Mouse (Mus musculus): ENCODE results near the gene Bzw1. TPM values are rescaled to one million over a fixed set of nuclear protein-coding genes. Genes with fewer than 3 reads are reported as not detected.
A peak's percentile ranks its signal among the peaks of the same experiment; 100 is the strongest.

Bzw1 gene
- polyA plus RNA-seq, 2 experiments, result 38.3 to 153 TPM

DNA sequence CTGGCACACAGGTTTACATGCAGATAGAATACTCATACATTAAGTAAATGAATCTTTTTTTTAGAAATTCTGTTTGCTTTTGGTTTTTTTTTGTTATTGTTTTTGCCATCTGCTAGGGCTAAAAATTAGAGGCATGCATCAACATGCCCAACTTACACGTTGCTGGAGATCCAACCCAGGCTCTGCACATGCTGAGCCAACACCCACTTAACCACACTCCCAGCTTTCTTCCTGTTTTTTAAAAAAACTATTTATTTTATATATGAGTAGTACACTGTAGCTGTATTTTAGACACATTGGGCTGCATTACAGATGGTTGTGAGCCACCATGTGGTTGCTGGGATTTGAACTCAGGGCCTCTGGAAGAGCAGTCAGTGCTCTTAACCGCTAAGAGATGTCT is 23.4 kb downstream of the Bzw1 start:
- no peaks in the 10 kb centered on the region for H3K9me3 ChIP-seq (ENCODE audit: control insufficient read depth, low read length)
- no peaks in the 10 kb centered on the region for H3K27me3 ChIP-seq (ENCODE audit: control insufficient read depth, insufficient read depth, low read length)
- no peak overlapping the region for H3K4me3 ChIP-seq (ENCODE audit: insufficient read depth in 1 of 2, low read depth in 2 of 2, low read length in 2 of 2)
- ATAC-seq (ENCODE audit: insufficient read depth) (no peak), DNase-seq (ENCODE audit: low read depth in 3 of 3, low spot score in 3 of 3) (no peak)
- H3K4me1 ChIP-seq (replicated peaks; ENCODE audit: control insufficient read depth in 2 of 2, insufficient read depth in 2 of 2, low read length in 1 of 2), result peaks cover 0 to 2% of the 10 kb centered on the region in 2 experiments; a peak in 1 of 4 replicates
- H3K27ac ChIP-seq, result no peak overlapping the region
- H3K36me3 ChIP-seq (replicated peaks; ENCODE audit: control insufficient read depth, insufficient read depth, low read depth), result peaks cover 91% of the 10 kb centered on the region
- H3K4me2 ChIP-seq (ENCODE audit: low read depth), result no peak overlapping the region
- 64% methylated on average over 2 of the region's 2 CpGs for WGBS (ENCODE audit: insufficient replicate concordance)
- no peak overlapping the region for H3K9ac ChIP-seq (replicated peaks)
- TF ChIP-seq EP300 (IDR thresholded peaks at IDR 0.05; ENCODE audit: low read depth), result no peak
- no peak for TF ChIP-seq CTCF (IDR thresholded peaks at IDR 0.05; ENCODE audit: low read depth)

- Histone ChIP-seq H3K9me3 (ENCODE audit: control insufficient read depth, low read length) (no peaks in the 10 kb centered on the region), H3K4me3 (ENCODE audit: insufficient read depth in 1 of 2, low read depth in 2 of 2, low read length in 2 of 2) (no peak overlapping the region), H3K9ac (replicated peaks) (no peak overlapping the region), H3K4me2 (ENCODE audit: low read depth) (no peak overlapping the region), H3K4me1 (replicated peaks; ENCODE audit: control insufficient read depth in 2 of 2, insufficient read depth in 2 of 2, low read length in 1 of 2) (peaks cover 5 to 8% of the 10 kb centered on the region in 2 experiments; a peak in 3 of 4 replicates), H3K36me3 (replicated peaks; ENCODE audit: control insufficient read depth, insufficient read depth, low read depth) (peaks cover 67% of the 10 kb centered on the region), H3K27ac (no peak overlapping the region), H3K27me3 (ENCODE audit: control insufficient read depth, insufficient read depth, low read length) (no peaks in the 10 kb centered on the region)
- WGBS (ENCODE audit: insufficient replicate concordance), result 79% methylated on average over 10 of the region's 10 CpGs
- DNase-seq (ENCODE audit: low read depth in 3 of 3, low spot score in 3 of 3) (no peak), ATAC-seq (ENCODE audit: insufficient read depth) (no peak)
- no peak for TF ChIP-seq CTCF (IDR thresholded peaks at IDR 0.05; ENCODE audit: low read depth)
Observed at GRCm38 (mm10) chr1:58420032-58420431, 27.3 kb downstream of the Bzw1 start.

DNA sequence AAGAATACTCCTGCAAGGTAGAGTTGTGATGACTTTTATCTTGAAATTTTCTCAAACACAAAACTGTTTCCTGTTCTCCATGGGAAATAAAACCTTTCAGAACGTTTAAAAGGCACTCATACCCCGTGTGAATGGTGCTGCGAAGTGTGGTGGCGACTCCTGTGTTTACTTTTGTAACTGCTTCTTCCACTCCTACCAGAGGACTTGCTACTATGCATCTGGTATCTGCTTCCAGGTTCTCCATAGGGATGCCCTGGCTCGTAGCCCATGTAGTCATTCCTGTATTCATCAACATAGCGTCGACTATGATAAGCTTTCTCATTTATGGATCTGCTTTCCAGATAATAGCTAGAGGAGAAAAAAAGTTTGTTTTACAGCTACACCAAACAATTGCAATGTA is 28.3 kb downstream of the Bzw1 start:
- 67% methylated on average over 7 of the region's 7 CpGs for WGBS (ENCODE audit: insufficient replicate concordance)
- Histone ChIP-seq H3K4me3 (ENCODE audit: insufficient read depth in 1 of 2, low read depth in 2 of 2, low read length in 2 of 2) (no peak overlapping the region), H3K36me3 (replicated peaks; ENCODE audit: control insufficient read depth, insufficient read depth, low read depth) (peaks cover 58% of the 10 kb centered on the region)

GRCm38 (mm10) chr1:58422879-58423278 is 30.2 kb downstream of the Bzw1 start:
- Histone ChIP-seq H3K27ac (peak overlapping the region; percentile 98), H3K36me3 (replicated peaks; ENCODE audit: control insufficient read depth, insufficient read depth, low read depth) (peaks cover 39% of the 10 kb centered on the region), H3K27me3 (ENCODE audit: control insufficient read depth, insufficient read depth, low read length) (no peaks in the 10 kb centered on the region), H3K4me1 (replicated peaks; ENCODE audit: control insufficient read depth in 2 of 2, insufficient read depth in 2 of 2, low read length in 1 of 2) (peaks cover 5 to 10% of the 10 kb centered on the region in 2 experiments; a peak in 3 of 4 replicates), H3K9ac (replicated peaks) (peak overlapping the region; percentile 100), H3K9me3 (ENCODE audit: control insufficient read depth, low read length) (no peaks in the 10 kb centered on the region), H3K4me3 (ENCODE audit: insufficient read depth in 1 of 2, low read depth in 2 of 2, low read length in 2 of 2) (peak overlapping the region; percentile 89 to 100), H3K4me2 (ENCODE audit: low read depth) (peak overlapping the region; percentile 87)
- 2% methylated on average over 13 of the region's 13 CpGs for whole genome bisulfite sequencing (ENCODE audit: insufficient replicate concordance)
- DNase-seq (ENCODE audit: low read depth in 3 of 3, low spot score in 3 of 3) (peak; percentile 75 to 84 (median 77)), ATAC-seq (ENCODE audit: insufficient read depth) (peak; percentile 70)
- TF ChIP-seq EP300 (IDR thresholded peaks at IDR 0.05; ENCODE audit: low read depth) (no peak), CTCF (IDR thresholded peaks at IDR 0.05; ENCODE audit: low read depth) (no peak)

More for the DNA sequence above, 28.3 kb downstream of the Bzw1 start:
- Histone ChIP-seq H3K4me1 (replicated peaks; ENCODE audit: control insufficient read depth in 2 of 2, insufficient read depth in 2 of 2, low read length in 1 of 2) (peaks cover 5 to 10% of the 10 kb centered on the region in 2 experiments; a peak in 3 of 4 replicates), H3K27me3 (ENCODE audit: control insufficient read depth, insufficient read depth, low read length) (no peaks in the 10 kb centered on the region), H3K9ac (replicated peaks) (no peak overlapping the region), H3K9me3 (ENCODE audit: control insufficient read depth, low read length) (no peaks in the 10 kb centered on the region), H3K4me2 (ENCODE audit: low read depth) (peak overlapping the region; percentile 3), H3K27ac (no peak overlapping the region)
- no peak for ATAC-seq (ENCODE audit: insufficient read depth)
- no peak for DNase-seq (ENCODE audit: low read depth in 3 of 3, low spot score in 3 of 3)
- TF ChIP-seq EP300 (IDR thresholded peaks at IDR 0.05; ENCODE audit: low read depth) (no peak), CTCF (IDR thresholded peaks at IDR 0.05; ENCODE audit: low read depth) (no peak)

GRCm38 (mm10) chr1:58423371-58424248 is 30.9 kb downstream of the Bzw1 start, which contains the start of gene Clk1:
TSS of gene Clk1 (minus strand) at chr1:58424066.
- H3K4me3 ChIP-seq (ENCODE audit: insufficient read depth in 1 of 2, low read depth in 2 of 2, low read length in 2 of 2), result peak within 1 kb of the TSS; percentile 89 to 100
- H3K27ac ChIP-seq, result peak within 1 kb of the TSS; percentile 98
- ATAC-seq (ENCODE audit: insufficient read depth) (peak; percentile 87), DNase-seq (ENCODE audit: low read depth in 3 of 3, low spot score in 3 of 3) (peak; percentile 84 to 88 (median 88))
- peak within 1 kb of the TSS; percentile 100 for H3K9ac ChIP-seq (replicated peaks)
- under 1% methylated on average over 79 of the region's 79 CpGs for WGBS (ENCODE audit: insufficient replicate concordance)
- H3K36me3 ChIP-seq (replicated peaks; ENCODE audit: control insufficient read depth, insufficient read depth, low read depth), result peaks cover 32% of the 10 kb centered on the region
- H3K27me3 ChIP-seq (ENCODE audit: control insufficient read depth, insufficient read depth, low read length), result no peaks in the 10 kb centered on the region
- TF ChIP-seq CTCF (IDR thresholded peaks at IDR 0.05; ENCODE audit: low read depth) (0 out of 2 replicates have a peak, but pooled peaks have one; percentile 1), EP300 (IDR thresholded peaks at IDR 0.05; ENCODE audit: low read depth) (no peak)
- H3K9me3 ChIP-seq (ENCODE audit: control insufficient read depth, low read length), result no peaks in the 10 kb centered on the region
- H3K4me1 ChIP-seq (replicated peaks; ENCODE audit: control insufficient read depth in 2 of 2, insufficient read depth in 2 of 2, low read length in 1 of 2), result peaks cover 5 to 10% of the 10 kb centered on the region in 2 experiments; a peak in 3 of 4 replicates
- peak within 1 kb of the TSS; percentile 87 for H3K4me2 ChIP-seq (ENCODE audit: low read depth)
